Mouse (Mus musculus) gastrocnemius, postnatal 14 days (tissue): ENCODE results near the gene Fam173a. TPM values are rescaled to one million over a fixed set of nuclear protein-coding genes. Genes with fewer than 3 reads are reported as not detected.
"Not testable (repeated sequence)": the region's sequence is repeated elsewhere in the genome, so short reads cannot be mapped to it uniquely, and the experiment has no call there.

Experiments
- DNase-seq: peaks from one replicate; pipeline ENCODE4 v3.0.0; 2021; ENCODE audit warnings: mixed read lengths
- intact Hi-C: fragments of 180-260 bp; cut with DNase I; formaldehyde crosslinking; loops from one replicate; pipeline ENCODE4 v1.15.1; 2025; ENCODE audit warnings: low total_unique reads
- total RNA-seq, 2 experiments: library from RNA; stranded (reverse); gene quantifications; 2 replicates each; pipeline ENCODE4 v1.2.3; 2021

Fam173a gene
- total RNA-seq, 2 experiments from 2014 or later = 36.1 to 37.9 TPM

DNA sequence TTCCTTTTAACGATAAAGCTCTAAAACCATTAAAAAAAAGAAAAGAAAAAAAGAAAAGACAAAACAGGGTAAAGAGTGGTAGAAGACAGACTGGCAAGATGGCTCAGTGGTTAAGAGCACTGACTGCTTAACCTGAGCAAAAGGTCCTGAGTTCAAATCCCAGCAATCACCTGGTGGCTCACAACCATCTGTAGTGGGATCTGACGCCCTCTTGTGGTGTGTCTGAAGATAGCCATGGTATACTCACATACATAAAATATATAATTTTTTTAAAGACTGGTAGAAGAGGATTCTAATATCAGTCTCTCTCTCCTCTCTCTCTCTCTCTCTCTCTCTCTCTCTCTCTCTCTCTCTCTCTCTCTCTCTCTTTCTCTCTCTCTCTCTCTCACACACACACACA is 14.8 kb upstream of the Fam173a start:
- DNase-seq, intact Hi-C loops: not testable (repeated sequence)

- intact Hi-C loops = no loop called here
- no peak for DNase-seq
Measured at GRCm38 (mm10) chr17:25806507-25806906, 13.8 kb upstream of the Fam173a start.

DNA sequence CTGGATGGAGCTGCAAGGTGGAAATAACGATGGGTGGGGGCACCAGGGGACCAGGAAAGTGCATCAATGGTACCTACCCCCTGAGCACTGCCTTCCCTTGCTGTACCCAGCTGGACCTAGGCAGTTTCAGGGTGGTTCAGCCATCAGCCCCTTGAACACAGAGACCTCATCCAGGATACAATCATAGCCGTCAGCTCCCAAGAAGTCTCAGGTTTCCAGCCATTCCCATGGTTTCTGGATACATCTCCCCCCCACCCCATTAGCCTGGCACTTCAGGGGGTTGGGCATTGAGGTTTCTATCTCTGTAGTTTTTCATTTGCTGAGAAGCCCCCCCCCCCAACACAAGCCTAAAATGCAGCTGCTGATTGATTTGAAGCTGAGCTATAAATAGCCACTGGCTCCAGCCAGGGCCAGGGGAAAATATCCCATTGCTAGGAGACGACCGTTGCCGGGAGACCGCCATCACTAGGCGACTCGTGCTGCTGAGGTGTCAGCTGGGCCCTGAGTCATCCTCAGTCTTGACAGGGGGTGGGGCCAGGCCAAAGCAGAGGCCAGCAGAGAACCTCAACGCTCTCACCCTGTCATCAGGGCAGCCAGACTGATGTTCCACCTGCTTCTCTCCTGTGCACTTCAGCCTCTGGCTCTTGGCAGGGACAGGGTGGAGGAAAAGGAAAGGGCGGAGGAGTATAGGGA is 10.3 kb upstream of the Fam173a start:
- intact Hi-C loops = loop anchor here (2.0 kb wide), 1 partner anchor 30 kb away; the partner anchor contains the start of gene Narfl
- DNase-seq = peak; percentile 70

DNA sequence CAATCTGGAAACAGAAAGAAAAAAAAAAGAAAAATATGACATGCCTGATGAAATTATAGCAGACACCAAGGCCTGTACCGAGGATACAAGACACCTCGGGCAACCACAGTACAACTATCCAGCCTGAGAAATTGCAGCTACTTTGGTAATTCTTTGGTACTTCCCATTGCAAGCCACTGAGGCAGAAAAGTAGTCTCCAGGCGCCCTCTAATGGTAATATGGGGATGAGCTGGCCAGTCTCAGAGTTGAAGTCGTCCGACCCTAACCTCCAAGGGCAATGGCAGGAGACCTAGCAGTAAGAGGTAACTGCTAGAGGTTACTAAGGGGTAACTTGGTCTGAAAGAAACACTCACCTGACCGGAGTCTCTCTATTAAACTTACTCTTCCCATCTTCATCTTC is 8.3 kb upstream of the Fam173a start:
- intact Hi-C loops = no loop called here
- DNase-seq = peak; percentile 52

DNA sequence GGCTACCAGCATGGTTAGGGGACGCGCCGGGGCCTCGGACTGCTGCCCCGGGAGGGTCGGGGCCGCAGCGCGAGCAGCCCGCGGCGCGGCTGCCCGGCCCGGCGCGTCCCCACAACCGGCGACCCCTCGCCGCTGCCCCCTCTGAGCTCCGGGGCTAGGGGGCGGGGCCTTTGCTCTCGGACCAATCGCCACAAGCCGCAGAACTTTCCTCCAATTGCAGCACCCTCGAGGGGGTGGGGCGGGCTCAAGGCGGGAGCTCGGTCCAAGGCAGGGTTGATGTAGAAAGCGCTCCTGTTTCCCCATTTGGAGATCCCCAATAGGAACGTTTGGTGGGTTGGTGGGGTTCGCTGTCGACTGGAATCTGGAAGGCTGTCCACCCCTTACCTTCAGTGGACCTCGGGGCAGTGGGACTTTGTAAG is 4.3 kb upstream of the Fam173a start, which contains the start of gene Metrn:
Metrn (minus strand) TSS at position 186 of the 419 bp plus-strand sequence.
- peak; percentile 92 for DNase-seq
- intact Hi-C loops = loop anchor here (5.0 kb wide), 1 partner anchor 65 kb away; no protein-coding TSS in a partner anchor

GRCm38 (mm10) chr17:25796211-25796771 is 3.6 kb upstream of the Fam173a start:
- intact Hi-C loops = loop anchor here (5.0 kb wide), 1 partner anchor 64 kb away; no protein-coding TSS in a partner anchor
- DNase-seq = peak; percentile 63

GRCm38 (mm10) chr17:25795609-25796092 is 3.0 kb upstream of the Fam173a start, which contains the start of gene AC134908.4:
Gene AC134908.4 (minus strand): TSS chr17:25795659.
- no peak for DNase-seq
- intact Hi-C loops = loop anchor here (5.0 kb wide), 1 partner anchor 63 kb away; no protein-coding TSS in a partner anchor

GRCm38 (mm10) chr17:25794998-25795397 is 2.3 kb upstream of the Fam173a start:
- intact Hi-C loops = loop anchor here (5.0 kb wide), 1 partner anchor 63 kb away; no protein-coding TSS in a partner anchor
- no peak for DNase-seq

GRCm38 (mm10) chr17:25794197-25794596 is 1.5 kb upstream of the Fam173a start:
- intact Hi-C loops = no loop called here
- DNase-seq = no peak

- intact Hi-C loops = no loop called here
Measured at GRCm38 (mm10) chr17:25791843-25792527, 716 bp downstream of the Fam173a start.

GRCm38 (mm10) chr17:25791320-25791842 is 1.3 kb downstream of the Fam173a start:
- DNase-seq = no peak
- intact Hi-C loops = no loop called here

More at GRCm38 (mm10) chr17:25791843-25792527, 716 bp downstream of the Fam173a start:
- peak; percentile 84 for DNase-seq

- DNase-seq = no peak
- intact Hi-C loops = no loop called here
Measured at GRCm38 (mm10) chr17:25786781-25787504, 5.8 kb downstream of the Fam173a start.

GRCm38 (mm10) chr17:25786280-25786679 is 6.4 kb downstream of the Fam173a start, which contains the start of gene Ccdc78:
Gene Ccdc78 (plus strand): TSS chr17:25786580.
- no peak for DNase-seq
- intact Hi-C loops = no loop called here

DNA sequence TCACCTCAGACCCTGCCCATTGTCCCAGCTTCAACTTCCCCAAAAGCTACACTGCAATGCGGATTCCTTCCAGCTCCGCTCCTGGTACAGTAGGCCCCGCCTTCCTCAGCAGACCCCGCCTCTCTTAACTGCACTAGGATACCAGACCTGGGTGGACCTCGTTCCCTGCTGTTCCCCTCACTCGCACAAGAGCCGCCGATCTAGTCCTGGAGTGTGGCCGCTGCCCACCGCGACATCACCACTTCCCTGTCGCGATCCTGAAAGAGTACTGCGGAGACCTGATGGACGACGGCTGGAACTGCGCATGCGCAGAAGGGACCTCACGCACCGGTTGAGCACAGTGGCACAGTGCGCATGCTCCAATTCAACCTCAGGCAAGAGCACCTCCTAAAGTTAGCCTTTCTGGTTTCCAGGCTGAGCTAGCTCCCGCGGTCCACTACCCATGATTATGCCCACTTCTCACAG is 7.4 kb downstream of the Fam173a start, which contains the start of gene Haghl:
Haghl (minus strand) TSS at position 393 of the 465 bp plus-strand sequence.
- peak; percentile 95 for DNase-seq
- intact Hi-C loops = no loop called here

GRCm38 (mm10) chr17:25783861-25784574 is 8.7 kb downstream of the Fam173a start:
- intact Hi-C loops = no loop called here
- DNase-seq = no peak

GRCm38 (mm10) chr17:25783086-25783485 is 9.6 kb downstream of the Fam173a start:
- intact Hi-C loops = no loop called here
- DNase-seq = no peak

DNA sequence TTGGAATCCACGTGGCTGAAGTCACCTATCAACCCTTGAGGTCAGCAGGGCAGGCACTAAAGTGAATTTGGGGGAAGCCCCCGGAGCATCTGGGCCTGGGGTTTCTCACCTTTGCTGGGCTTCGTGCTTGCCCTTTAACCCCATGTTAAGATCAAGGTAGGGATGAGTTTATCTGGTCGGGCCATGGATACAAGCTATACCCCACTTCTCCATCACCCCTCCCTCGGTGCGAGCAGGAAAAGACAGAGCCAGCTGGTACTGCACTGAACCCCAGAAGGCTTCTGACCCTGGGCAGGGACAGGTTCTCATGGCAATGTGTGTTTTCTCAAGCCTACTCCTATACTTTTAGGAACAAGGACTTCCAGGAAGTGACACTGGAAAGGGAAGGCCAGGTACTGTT is 11.4 kb downstream of the Fam173a start:
- no peak for DNase-seq
- intact Hi-C loops = no loop called here

DNA sequence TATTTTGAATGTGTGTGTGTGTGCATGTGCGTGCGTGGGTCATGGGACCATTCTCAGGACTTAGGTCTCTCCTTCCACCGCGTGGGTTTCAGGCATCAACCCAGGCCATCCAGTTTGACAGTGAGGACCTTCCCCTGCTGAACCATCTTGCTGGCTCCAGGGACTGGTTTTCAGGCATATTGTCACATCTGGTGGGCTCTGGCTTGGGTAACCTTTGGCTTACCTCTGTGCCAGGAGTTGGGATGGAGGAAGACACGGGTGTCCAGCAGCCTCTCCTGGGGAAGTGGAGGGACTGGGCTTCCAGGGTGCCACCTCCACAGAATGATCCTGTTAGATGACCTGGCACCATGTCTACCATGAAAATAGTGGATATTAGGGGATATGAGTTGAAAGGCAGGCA is 14.8 kb downstream of the Fam173a start:
- intact Hi-C loops = no loop called here
- DNase-seq = no peak
